Mouse (Mus musculus): Measurements from ENCODE around the gene Rapgef5. TPM values are rescaled to one million over a fixed set of nuclear protein-coding genes. Genes with fewer than 3 reads are reported as not detected.

The Rapgef5 gene
- total and polyA plus RNA-seq, 3 experiments: not detected

DNA sequence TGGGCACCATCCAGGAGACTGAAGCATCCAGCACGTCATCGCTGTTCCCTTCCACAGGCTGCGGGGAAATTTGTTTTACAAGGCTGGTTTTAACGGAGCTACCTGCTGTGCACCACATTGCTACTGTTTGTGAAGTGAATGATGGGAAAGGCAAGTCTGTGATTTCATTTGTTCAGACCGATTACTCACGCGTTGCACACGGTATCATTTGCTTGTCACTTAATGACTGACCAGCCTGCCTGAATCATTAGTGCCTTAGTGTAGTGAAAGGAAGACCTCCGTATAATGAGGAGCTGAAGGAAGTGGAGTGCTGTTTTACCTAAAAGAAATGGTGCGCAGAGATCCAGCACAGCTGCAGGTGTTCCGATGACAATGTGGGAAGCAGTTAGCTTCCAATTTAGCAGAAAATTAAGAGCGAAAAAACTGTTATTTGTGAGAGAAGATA, 289.8 kb downstream of the Rapgef5 start:
- no peaks in the 10 kb centered on the region for H3K79me2 ChIP-seq (ENCODE audit: control insufficient read depth, insufficient read depth, low read length, poor library complexity)
- H3K36me3 ChIP-seq (ENCODE audit: control insufficient read depth in 1 of 2, insufficient read depth in 2 of 2, low read length in 2 of 2): no peaks in the 10 kb centered on the region
- no peaks in the 10 kb centered on the region for H3K27me3 ChIP-seq (ENCODE audit: control insufficient read depth in 1 of 2, insufficient read depth in 2 of 2, low read length in 2 of 2)
- H3K27ac ChIP-seq (ENCODE audit: control insufficient read depth, low read depth, low read length): no peak overlapping the region
- H3K9me3 ChIP-seq (replicated peaks; ENCODE audit: insufficient read depth, low read length): no peaks in the 10 kb centered on the region
- no peaks in the 10 kb centered on the region for H3K4me1 ChIP-seq (ENCODE audit: control insufficient read depth in 1 of 2, insufficient read depth in 2 of 2, low read length in 2 of 2)
- no peak for DNase-seq (ENCODE audit: low read depth, low spot score)
- H3K9ac ChIP-seq (ENCODE audit: control insufficient read depth, low read depth, low read length, poor library complexity, severe bottlenecking): no peak overlapping the region
- no peak for TF ChIP-seq USF1 (IDR thresholded peaks at IDR 0.05; ENCODE audit: low read depth, low read length)
- TF ChIP-seq EP300 (IDR thresholded peaks at IDR 0.05; ENCODE audit: low read depth in 1 of 2, low read length in 2 of 2): no peak
- no peak for TF ChIP-seq KAT2A (conservative IDR thresholded peaks at IDR 0.05; ENCODE audit: low read depth, low read length)
- no peak for TF ChIP-seq POLR2A (IDR thresholded peaks at IDR 0.05; ENCODE audit: control insufficient read depth in 1 of 2, insufficient read depth in 1 of 2, low read depth in 1 of 2, low read length in 2 of 2, poor library complexity in 1 of 2)
- no peak for TF ChIP-seq TCF12 (IDR thresholded peaks at IDR 0.05; ENCODE audit: low read depth, low read length)
- no peak for TF ChIP-seq SMC3 (IDR thresholded peaks at IDR 0.05; ENCODE audit: low read depth, low read length)
- no peak for TF ChIP-seq MAX (IDR thresholded peaks at IDR 0.05; ENCODE audit: low read length)
- no peak for TF ChIP-seq CHD2 (IDR thresholded peaks at IDR 0.05; ENCODE audit: low read length)
- no peak for TF ChIP-seq GABPA (IDR thresholded peaks at IDR 0.05; ENCODE audit: low read depth, low read length)
- no peak for TF ChIP-seq HCFC1 (IDR thresholded peaks at IDR 0.05; ENCODE audit: low read depth, low read length)
- H3K4me3 ChIP-seq (ENCODE audit: control insufficient read depth in 1 of 2, insufficient read depth in 1 of 2, low read depth in 2 of 2, low read length in 2 of 2): no peak overlapping the region

- Histone ChIP-seq H3K27me3 (ENCODE audit: control insufficient read depth in 1 of 2, insufficient read depth in 2 of 2, low read length in 2 of 2) (no peaks in the 10 kb centered on the region), H3K9me3 (replicated peaks; ENCODE audit: insufficient read depth, low read length) (no peaks in the 10 kb centered on the region), H3K4me3 (ENCODE audit: control insufficient read depth in 1 of 2, insufficient read depth in 1 of 2, low read depth in 2 of 2, low read length in 2 of 2) (no peak overlapping the region), H3K27ac (ENCODE audit: control insufficient read depth, low read depth, low read length) (no peak overlapping the region), H3K9ac (ENCODE audit: control insufficient read depth, low read depth, low read length, poor library complexity, severe bottlenecking) (no peak overlapping the region), H3K4me1 (ENCODE audit: control insufficient read depth in 1 of 2, insufficient read depth in 2 of 2, low read length in 2 of 2) (no peaks in the 10 kb centered on the region), H3K36me3 (ENCODE audit: control insufficient read depth in 1 of 2, insufficient read depth in 2 of 2, low read length in 2 of 2) (no peaks in the 10 kb centered on the region), H3K79me2 (ENCODE audit: control insufficient read depth, insufficient read depth, low read length, poor library complexity) (no peaks in the 10 kb centered on the region)
- no peak for TF ChIP-seq CHD1 (IDR thresholded peaks at IDR 0.05; ENCODE audit: low read depth, low read length)
- TF ChIP-seq JUND (IDR thresholded peaks at IDR 0.05; ENCODE audit: low read depth, low read length): no peak
- TF ChIP-seq EP300 (IDR thresholded peaks at IDR 0.05; ENCODE audit: low read depth in 1 of 2, low read length in 2 of 2): no peak
- TF ChIP-seq MYC (IDR thresholded peaks at IDR 0.05; ENCODE audit: low read depth, low read length): no peak
- TF ChIP-seq KAT2A (conservative IDR thresholded peaks at IDR 0.05; ENCODE audit: low read depth, low read length): no peak
- TF ChIP-seq ELF1 (IDR thresholded peaks at IDR 0.05; ENCODE audit: low read depth, low read length): no peak
- no peak for TF ChIP-seq MAFK (IDR thresholded peaks at IDR 0.05; ENCODE audit: borderline replicate concordance, low read depth, low read length)
- no peak for DNase-seq (ENCODE audit: low read depth, low spot score)
Measured at GRCm38 (mm10) chr12:117806470-117806869, 290.2 kb downstream of the Rapgef5 start.

DNA sequence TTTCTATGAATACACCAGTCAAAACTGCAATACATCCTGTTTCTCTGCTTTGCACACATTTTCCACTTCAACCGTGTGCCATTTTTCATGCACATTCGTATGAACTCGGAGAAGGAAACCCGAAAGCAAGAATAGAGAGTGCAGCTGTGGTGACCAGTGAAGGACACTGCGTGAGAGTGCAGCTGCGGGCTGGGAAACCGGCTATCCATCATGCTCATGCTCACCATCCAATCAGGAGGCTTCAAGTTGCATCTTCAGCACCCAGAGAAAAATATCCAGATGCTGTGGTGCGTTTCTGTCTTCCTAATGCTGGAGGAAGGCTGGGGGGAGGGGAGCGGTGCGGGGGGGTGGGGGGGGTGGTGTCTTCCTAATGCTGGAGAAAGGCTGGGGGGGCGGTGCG, 291.4 kb downstream of the Rapgef5 start:
- Histone ChIP-seq H3K4me3 (ENCODE audit: control insufficient read depth in 1 of 2, insufficient read depth in 1 of 2, low read depth in 2 of 2, low read length in 2 of 2) (no peak overlapping the region), H3K27me3 (ENCODE audit: control insufficient read depth in 1 of 2, insufficient read depth in 2 of 2, low read length in 2 of 2) (no peaks in the 10 kb centered on the region), H3K27ac (ENCODE audit: control insufficient read depth, low read depth, low read length) (no peak overlapping the region), H3K9ac (ENCODE audit: control insufficient read depth, low read depth, low read length, poor library complexity, severe bottlenecking) (no peak overlapping the region), H3K36me3 (ENCODE audit: control insufficient read depth in 1 of 2, insufficient read depth in 2 of 2, low read length in 2 of 2) (no peaks in the 10 kb centered on the region), H3K79me2 (ENCODE audit: control insufficient read depth, insufficient read depth, low read length, poor library complexity) (no peaks in the 10 kb centered on the region), H3K4me1 (ENCODE audit: control insufficient read depth in 1 of 2, insufficient read depth in 2 of 2, low read length in 2 of 2) (no peaks in the 10 kb centered on the region), H3K9me3 (replicated peaks; ENCODE audit: insufficient read depth, low read length) (no peaks in the 10 kb centered on the region)
- no peak for TF ChIP-seq MXI1 (IDR thresholded peaks at IDR 0.05; ENCODE audit: low read depth, low read length)
- no peak for TF ChIP-seq HCFC1 (IDR thresholded peaks at IDR 0.05; ENCODE audit: low read depth, low read length)
- TF ChIP-seq JUND (IDR thresholded peaks at IDR 0.05; ENCODE audit: low read depth, low read length): no peak
- no peak for TF ChIP-seq GATA1 (IDR thresholded peaks at IDR 0.05; ENCODE audit: low read depth, low read length)
- TF ChIP-seq MYB (IDR thresholded peaks at IDR 0.05; ENCODE audit: low read depth, low read length): no peak
- TF ChIP-seq USF1 (IDR thresholded peaks at IDR 0.05; ENCODE audit: low read depth, low read length): no peak
- TF ChIP-seq UBTF (IDR thresholded peaks at IDR 0.05; ENCODE audit: borderline replicate concordance, insufficient read depth, low read depth, low read length): no peak
- TF ChIP-seq SIN3A (IDR thresholded peaks at IDR 0.05; ENCODE audit: low read length): no peak
- no peak for TF ChIP-seq BHLHE40 (IDR thresholded peaks at IDR 0.05; ENCODE audit: borderline replicate concordance, low read depth, low read length)
- no peak for TF ChIP-seq NRF1 (IDR thresholded peaks at IDR 0.05; ENCODE audit: insufficient read depth, low read depth, low read length, poor library complexity, severe bottlenecking)
- no peak for TF ChIP-seq SMC3 (IDR thresholded peaks at IDR 0.05; ENCODE audit: low read depth, low read length)
- TF ChIP-seq USF2 (IDR thresholded peaks at IDR 0.05; ENCODE audit: borderline replicate concordance in 1 of 2, insufficient read depth in 1 of 2, low read depth in 1 of 2, low read length in 2 of 2): no peak
- TF ChIP-seq ELF1 (IDR thresholded peaks at IDR 0.05; ENCODE audit: low read depth, low read length): no peak
- no peak for TF ChIP-seq POLR2AphosphoS2 (IDR thresholded peaks at IDR 0.05; ENCODE audit: low read length)
- TF ChIP-seq MAFK (IDR thresholded peaks at IDR 0.05; ENCODE audit: borderline replicate concordance, low read depth, low read length): no peak
- no peak for TF ChIP-seq E2F4 (IDR thresholded peaks at IDR 0.05; ENCODE audit: borderline replicate concordance, low read depth, low read length)
- no peak for TF ChIP-seq ZNF384 (IDR thresholded peaks at IDR 0.05; ENCODE audit: low read depth, low read length)
- no peak for DNase-seq (ENCODE audit: low read depth, low spot score)

Data from MEL (cell line).